Mouse (Mus musculus): ENCODE measurements around the gene Arhgap17.

The Arhgap17 gene

DNA sequence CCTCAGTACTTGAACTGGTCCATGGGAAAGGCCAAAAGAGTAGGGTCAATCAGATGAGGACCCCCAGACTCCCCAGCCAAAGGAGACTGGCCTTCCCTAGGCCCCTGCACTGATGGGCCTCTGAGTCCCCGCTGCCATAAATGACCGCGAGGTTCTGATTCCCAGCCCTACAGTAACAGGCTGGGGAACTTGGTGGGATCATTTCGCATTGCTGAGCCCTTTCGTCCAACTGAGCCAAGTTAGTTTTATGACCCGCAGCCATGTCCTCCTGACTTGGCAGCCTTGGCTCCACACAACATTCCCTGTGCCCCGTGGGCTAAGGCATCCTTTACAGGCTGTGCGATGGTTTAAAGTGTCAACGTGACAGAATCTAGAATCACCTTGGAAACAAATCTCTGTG lies 985 bp upstream of the Arhgap17 start:
- ATAC-seq (ENCODE audit: insufficient number of reproducible peaks, low FRiP score, low TSS enrichment): no peak

DNA sequence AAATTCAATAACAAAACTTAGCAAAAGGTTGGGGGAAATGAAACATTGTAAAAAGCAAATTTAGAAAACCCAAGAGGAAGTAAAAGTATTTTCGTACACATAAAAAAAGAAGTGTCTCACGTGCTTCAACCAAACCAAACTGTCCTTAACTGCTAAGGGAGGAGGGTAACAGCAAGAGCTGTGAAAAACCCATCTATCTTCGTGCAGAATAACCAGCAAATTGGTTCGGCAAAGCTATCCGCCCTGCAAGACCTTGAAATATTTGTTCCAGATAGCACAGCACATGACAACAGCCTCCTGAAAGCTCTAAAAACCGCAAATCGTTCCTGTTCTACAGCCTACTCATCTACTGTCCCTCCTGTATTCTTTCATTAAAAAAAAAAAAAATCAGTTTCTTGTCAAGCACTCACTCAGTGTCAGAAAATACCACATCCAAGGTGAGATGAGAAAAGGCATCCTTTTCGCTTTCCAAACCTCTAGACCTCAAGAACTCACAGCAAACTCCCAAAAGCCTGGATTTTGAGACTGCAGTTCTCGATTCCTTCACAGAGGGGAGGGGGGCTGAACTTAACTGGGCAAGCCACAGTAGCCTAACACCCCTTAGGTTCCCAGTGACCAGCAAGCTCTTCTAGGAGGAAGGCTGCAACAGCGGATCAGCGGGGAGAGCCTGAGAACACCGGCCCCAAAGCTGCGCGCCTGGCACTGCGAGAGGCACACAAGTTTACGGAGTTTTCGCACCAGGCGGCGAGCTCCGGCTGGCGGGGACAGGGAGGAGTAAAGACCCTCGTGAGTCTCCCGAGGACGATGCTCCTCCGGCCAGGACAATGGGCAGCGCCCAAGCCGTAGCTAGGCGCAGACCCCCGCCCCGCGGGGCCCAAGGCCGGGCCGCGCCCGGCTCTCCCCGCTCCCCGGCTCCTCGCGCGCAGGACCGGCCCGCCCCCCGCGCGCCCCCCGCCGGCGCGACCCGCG lies 653 bp downstream of the Arhgap17 start:
- ATAC-seq (ENCODE audit: insufficient number of reproducible peaks, low FRiP score, low TSS enrichment): peak; percentile 4; the same call in 1 of the 2 replicates

DNA sequence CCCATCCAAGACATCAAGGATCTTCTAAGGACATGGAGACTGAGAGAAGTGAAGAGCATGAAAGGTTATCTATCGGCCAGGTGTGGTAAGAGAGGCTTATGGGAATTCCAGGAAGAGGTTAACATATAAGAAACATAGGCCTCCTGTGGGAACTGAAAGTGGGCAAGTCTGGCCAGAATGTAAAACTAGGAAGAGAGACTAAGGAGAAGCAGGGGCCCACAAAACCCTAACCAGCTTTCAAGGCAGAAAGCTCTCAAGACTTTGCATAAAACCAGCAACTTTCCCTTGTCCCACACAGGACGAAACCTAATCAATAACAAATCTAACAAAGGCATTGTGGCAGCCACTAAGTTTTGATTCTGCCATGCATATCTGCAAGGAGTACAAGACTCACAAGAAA lies 1.5 kb downstream of the Arhgap17 start:
- no peak for ATAC-seq (ENCODE audit: insufficient number of reproducible peaks, low FRiP score, low TSS enrichment)

DNA sequence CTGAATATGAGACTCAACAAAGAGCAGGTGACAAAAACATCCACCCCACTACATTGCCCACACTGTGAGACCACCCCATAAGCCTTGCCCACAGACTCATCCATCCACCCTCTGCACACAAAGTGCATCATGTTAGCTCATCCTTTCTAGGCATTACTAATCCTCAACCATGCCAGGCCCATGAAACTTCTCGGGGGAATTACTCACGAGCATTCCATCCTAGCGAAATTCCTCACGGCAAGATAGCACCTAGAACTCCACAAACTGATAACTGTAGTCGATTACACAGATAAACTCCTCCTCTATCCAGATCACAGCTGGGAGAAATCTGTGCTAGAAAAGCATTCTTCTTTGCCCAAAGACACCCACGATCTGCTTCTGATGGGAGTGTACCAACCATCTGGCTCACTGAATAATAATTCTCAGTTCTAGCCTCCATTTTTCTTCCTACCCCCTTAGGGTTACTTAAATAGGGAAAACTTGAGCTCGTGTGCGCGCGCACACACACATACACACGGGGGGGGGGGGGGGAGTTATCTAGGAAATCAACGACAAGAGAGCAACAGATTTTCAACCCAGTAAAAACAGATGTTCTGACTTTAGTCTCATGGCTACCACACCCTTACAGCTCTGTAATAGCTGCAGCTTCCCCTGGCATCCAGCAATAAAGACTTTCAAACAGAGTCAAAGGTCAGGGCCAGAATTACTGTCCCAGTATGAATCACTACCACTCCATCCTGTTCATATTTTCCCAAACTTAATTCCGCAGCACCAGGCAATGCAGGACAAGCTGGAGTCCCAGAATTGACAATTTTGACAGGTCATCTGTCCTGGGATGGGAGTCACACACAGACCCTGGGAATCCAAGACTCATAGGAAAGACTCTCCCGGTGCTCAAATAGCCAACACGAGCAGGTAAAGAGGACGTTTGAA lies 2.2 kb downstream of the Arhgap17 start:
- no peak for ATAC-seq (ENCODE audit: insufficient number of reproducible peaks, low FRiP score, low TSS enrichment)

DNA sequence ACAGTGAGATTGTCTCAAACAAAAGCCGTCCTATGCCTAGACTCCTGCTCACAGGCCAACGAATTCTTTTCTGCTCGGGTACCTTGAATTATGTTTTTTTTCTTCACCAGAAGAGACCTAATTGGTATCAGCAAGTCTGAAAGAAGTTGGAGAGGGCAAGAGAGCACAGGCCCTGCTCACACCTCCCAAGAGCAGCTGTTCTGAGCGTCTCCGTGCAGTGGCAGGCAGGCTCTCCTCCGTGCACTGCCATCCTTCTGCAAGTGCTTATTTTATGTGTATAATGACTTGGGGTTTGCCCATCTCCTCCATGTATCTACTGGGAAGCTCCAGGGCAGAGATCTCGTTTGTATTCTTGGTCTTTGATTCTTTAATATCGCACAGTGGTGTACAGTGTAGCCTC lies 2.9 kb downstream of the Arhgap17 start:
- ATAC-seq (ENCODE audit: insufficient number of reproducible peaks, low FRiP score, low TSS enrichment): no peak

DNA sequence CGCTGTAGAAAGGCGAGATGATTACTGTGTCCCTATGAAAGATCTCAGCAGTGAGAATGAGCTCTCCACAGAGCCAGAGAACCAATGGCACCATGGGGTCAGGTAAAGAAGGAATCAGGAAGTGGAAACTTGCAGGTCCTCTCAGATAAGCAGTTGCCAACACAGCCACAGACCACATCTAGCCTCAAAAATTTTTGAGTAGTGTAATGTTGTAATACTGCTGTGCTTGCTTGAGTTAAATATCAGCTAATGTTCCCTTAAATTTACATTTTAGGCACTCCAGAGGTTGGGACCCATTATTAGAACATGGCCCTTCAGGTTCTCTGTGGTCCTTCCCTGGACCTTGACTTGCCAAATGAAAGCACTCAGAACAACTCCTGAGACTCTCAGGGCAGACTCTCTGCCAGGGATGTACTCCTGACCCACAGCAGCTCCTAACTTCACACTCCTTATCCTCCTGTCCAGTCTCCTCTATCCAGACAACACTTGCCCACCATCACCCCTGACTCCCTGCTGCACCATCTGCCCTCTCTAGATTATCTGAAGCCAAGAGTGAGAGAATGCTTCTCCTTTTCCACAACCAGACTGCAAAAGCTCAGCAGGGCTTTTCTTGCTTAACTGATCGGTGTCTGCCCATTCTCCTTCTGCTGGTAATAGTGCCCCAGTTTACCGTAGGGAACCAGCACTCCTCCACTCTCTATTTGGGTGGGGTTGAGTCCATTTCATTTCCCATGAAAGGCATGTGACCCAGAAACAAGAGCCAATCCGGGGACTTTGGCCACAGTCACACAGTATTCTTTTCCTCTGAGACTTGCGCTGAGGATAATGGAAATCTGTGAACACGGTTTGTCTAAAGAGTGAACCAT lies 3.6 kb downstream of the Arhgap17 start:
- no peak for ATAC-seq (ENCODE audit: insufficient number of reproducible peaks, low FRiP score, low TSS enrichment)

DNA sequence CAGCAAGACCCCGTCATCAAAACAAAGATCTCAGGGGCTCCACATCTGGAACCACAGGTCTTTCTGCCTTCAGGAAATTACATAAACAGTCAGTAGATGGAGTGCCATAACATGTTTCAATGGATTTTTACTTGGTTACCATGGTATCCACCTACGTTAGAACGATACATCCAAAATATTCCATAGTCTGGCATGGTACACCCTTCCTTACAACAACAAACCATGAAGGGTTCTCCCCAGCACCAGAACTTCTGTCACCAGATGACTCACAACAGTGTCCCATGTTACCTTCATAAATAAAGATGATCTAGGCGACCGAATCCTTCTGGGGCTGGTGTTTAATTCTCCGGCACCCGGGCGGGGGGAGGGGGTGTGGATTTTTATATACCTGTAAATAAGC lies 5.7 kb downstream of the Arhgap17 start:
- no peak for ATAC-seq (ENCODE audit: insufficient number of reproducible peaks, low FRiP score, low TSS enrichment)

DNA sequence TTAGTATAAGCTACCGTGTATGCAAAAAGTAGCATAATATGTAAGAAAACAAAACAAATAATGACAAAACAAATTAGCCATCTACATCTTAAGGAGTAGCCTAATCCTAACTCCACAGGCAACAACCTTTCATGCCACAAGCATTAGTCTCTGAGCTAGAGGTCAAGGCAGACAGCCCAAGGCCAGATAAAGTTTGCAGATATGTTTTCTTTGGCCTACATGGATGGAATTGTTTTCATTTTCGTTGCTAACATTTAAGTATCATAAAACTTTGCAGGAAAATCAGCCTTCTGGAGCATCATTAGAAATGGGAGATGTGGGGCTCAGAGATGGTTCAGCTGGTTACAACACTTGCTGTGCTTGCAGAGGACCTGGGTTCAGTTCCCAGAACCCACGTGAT lies 6.9 kb downstream of the Arhgap17 start:
- ATAC-seq (ENCODE audit: insufficient number of reproducible peaks, low FRiP score, low TSS enrichment): no peak

DNA sequence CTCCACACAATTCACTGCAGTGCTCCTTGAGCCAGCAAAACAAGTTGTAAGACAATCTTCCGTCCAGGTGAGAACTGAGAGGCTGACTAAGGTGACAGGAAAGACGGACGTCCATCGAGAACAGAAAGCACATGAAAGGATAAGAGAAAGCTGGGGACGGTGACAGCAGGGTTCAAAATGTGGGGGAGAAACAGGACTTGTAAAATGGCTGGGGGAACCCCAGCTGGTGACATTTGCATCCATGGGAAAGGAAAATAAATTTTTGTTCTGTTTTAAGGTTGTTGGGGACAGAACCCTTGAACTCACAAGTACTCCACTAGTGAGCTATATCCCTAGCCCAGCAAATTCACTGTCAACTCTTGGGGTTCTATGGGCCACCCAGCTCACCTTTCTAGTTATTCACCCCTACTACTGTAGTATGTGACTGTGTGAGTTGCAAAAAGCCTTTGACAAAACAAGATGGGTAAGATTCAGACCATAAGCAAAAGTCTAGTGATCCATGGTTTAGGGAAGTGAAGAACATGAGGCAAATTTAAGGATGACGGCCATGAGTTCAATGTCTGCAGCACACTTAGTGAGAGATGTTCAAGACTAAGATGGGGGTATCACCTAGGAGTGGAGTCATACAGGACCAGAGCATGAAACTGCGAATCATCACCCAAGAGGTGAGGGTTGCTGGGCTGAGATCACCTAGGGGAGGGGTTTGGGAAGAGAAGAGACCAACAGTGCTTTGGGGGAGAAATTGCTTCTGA lies 8.3 kb downstream of the Arhgap17 start:
- no peak for ATAC-seq (ENCODE audit: insufficient number of reproducible peaks, low FRiP score, low TSS enrichment)

DNA sequence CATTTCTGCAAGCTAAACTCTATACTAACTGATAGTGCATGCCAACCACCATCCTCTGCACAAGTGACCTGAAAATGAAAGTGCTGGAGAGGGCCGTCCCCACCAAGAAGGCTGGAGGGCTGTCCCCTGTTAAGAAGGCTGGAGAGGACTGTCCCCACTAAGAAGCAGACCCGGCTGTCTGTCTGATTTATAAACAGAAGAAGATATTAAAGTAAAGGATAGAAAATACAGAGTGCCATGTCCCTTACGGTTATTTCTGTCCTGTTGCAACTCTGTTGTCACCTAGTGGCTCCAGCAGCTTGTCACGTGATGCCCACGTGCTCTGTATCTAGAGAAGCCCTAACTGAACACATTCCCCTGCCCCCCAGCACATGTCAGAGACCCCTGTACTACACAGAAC lies 9.5 kb downstream of the Arhgap17 start:
- ATAC-seq (ENCODE audit: insufficient number of reproducible peaks, low FRiP score, low TSS enrichment): no peak

DNA sequence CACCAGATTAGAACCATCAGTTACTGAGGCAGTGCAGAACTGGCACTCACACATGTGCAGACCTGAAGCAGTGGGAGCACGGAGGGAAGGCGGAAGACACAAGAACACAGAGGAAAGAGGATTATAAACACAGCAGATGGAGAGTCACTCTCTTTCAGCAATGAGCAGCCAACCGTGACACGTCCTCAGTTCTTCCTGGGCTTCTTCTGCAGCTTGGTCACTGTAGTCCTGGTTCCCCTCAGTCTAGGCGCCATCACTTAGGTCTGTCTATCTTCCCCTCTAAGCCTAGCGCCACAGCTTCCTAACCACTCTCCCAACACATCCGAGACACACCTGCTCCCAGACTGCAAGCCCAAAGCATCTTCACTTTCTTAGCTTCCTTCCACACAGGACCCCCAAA lies 10.6 kb downstream of the Arhgap17 start:
- no peak for ATAC-seq (ENCODE audit: insufficient number of reproducible peaks, low FRiP score, low TSS enrichment)

DNA sequence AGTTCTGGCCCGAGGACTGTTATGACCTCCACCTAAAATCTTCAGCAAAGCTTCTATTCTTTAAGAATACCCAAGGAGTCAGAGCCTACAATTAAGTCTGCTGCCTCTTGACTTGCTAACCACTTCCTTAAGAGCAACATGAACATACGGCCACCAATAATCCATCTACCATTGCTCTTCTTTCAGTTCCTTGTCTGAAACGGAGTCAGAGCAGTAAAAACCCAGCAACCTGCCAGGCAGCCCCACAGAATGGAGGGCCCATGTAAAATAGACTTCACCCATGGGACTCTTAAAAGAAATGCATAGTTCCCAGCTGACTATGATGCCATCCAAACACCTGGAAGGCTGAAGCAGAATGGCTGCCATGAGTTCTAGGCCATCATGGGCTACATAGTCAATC lies 13.6 kb downstream of the Arhgap17 start:
- no peak for ATAC-seq (ENCODE audit: insufficient number of reproducible peaks, low FRiP score, low TSS enrichment)

DNA sequence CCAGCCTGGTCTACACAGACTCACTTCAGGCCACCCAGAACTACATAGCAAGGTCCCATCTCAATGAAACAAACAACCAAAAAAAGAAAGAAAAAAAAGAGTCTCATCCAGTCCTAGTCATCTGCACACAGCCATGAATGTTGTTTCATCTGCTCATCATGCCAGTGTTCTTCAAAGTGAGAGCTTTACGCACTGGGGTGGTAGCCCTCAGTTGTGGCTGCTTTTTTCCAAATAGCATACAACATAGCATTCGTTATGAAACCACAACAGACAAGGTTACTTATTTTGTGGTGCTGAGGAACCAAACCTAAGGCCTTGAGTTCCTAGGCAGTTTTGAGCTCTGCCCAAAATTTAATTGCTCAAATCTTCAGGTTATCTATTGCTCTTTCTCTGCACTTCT lies 14.9 kb downstream of the Arhgap17 start:
- ATAC-seq (ENCODE audit: insufficient number of reproducible peaks, low FRiP score, low TSS enrichment): no peak

DNA sequence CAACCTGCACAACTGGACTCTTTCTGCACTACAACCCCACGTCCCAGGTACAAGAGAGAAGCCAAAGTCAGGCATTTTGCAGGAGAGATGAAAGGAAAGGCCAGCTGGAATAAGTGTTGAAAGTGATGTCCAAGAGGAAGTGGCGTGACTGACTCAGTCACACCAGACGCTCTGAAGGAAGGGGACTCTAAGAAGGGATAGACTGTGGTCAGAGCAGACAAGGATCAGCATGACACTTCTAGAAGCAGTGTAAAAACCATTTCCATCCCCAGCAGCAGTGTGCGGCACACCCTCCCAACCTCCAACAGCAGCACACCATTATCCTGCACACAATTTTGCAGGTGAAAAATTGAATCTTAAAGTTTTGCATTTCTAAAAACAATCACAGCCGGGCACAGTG lies 15.3 kb downstream of the Arhgap17 start:
- ATAC-seq (ENCODE audit: insufficient number of reproducible peaks, low FRiP score, low TSS enrichment): no peak

DNA sequence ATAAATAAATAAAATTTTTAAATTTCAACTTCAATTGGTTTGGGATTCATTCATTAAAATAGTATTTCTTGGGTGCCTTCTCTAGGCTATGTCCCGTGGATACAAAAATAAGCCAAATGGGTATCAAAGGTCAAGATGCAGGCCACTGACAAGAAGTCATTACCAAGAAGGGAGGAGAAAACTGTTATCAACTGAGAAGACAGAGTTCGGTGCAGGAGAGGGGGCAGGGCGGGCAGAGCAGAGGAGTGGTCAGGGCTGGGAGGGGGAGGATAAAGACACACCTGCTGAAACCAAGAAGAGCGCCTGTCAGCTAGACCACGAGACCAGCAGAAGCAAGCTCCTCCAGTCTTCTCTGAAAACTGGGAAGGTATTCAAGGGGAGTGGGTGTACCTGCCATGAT lies 15.8 kb downstream of the Arhgap17 start:
- no peak for ATAC-seq (ENCODE audit: insufficient number of reproducible peaks, low FRiP score, low TSS enrichment)

DNA sequence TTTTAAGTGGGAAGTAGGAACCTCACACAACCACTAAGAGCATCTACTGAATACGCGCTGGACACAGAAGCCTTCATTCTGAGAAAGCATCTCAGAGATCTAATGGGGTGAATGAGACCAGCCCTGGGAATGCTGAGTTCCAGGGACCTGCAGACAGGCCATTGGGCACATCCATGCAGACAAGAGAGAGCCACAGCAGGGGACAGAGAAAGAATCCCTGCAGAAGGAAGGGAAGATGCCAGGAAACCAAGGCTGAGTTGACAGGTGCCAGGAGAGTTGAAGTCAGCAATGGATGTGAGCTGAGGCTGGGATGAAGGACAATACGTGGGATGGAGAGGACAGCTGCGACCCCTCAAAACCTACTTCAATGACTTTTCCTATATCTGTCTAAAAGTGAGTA lies 16.6 kb downstream of the Arhgap17 start:
- ATAC-seq (ENCODE audit: insufficient number of reproducible peaks, low FRiP score, low TSS enrichment): no peak

DNA sequence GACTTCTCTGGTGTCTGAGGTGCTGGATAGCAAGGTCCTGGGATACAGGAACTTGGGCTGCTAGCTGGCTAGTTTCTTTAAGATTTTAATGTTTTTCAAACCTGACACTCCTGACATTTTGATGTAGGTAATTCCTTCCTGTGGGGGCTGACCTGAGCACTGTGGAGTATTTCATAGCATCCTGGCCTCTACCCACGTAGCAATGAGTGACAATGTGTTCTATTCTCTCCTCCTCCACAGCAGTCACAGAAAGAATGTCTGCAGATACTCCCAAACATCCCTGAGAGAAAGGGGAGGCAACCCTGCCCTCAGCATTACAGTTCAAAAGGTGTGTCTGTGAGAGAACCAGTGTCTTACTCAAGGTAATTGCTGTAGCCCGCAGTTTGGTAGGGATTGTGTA lies 19.5 kb downstream of the Arhgap17 start:
- no peak for ATAC-seq (ENCODE audit: insufficient number of reproducible peaks, low FRiP score, low TSS enrichment)

DNA sequence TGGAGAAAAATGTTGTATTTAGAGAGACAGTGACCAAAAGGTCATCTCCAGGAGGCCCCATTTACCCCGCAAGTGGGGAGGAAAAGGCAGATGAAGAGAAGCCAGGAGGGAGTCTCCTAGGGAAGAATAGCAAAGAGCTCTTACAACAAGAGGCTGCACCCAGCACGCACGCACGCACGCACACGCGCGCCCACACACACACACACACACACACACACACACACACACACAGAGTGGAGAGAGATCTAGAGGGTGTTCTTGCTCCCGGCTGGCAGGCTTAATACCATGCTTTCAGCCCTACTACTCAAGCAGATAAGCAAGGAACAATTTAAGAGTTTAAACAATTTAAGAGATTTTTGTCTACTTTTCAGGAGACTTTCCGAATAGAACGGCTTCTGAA lies 19.9 kb downstream of the Arhgap17 start:
- no peak for ATAC-seq (ENCODE audit: insufficient number of reproducible peaks, low FRiP score, low TSS enrichment)

DNA sequence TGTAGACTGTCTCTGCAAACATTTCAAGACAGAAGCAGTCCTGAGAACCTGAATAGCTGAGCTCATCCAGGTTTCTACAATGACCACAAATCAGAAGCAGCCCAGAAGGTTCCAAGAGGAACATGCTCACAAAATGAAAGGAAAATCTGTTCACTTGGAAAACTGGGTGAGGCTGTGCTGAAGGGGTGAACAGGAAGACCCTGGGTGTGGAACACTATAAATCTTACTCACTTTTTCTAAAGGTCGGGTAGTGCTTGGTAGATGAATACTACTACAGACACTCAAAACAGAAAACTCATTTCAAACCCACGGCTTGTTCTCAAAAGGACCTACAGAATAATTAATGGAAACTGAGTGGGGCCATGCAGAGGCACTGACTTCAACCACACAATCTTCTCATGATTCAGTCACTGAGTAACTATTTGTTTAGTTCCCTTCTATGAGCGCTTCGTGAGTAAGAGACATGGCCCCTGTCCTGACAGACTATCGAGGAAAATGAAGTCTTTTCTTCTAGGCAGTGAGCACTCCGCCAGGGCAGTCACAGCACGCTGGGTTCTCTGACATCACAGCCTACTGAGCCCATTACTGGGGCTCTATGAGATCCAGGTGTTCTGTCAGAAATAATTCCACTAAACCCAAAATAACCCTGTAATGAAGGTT lies 23.0 kb downstream of the Arhgap17 start:
- ATAC-seq (ENCODE audit: insufficient number of reproducible peaks, low FRiP score, low TSS enrichment): no peak
